Mouse (Mus musculus): Measurements from ENCODE around the gene Zfp383.
"Not testable (repeated sequence)": the region's sequence is repeated elsewhere in the genome, so short reads cannot be mapped to it uniquely, and the experiment has no call there.

Gene Zfp383

GRCm38 (mm10) chr7:29941027-29941426, 33.0 kb downstream of the Zfp383 start:
- no peak for DNase-seq

- DNase-seq: no peak
These were observed 34.7 kb downstream of the Zfp383 start for GRCm38 (mm10) chr7:29942740-29943139.

DNA sequence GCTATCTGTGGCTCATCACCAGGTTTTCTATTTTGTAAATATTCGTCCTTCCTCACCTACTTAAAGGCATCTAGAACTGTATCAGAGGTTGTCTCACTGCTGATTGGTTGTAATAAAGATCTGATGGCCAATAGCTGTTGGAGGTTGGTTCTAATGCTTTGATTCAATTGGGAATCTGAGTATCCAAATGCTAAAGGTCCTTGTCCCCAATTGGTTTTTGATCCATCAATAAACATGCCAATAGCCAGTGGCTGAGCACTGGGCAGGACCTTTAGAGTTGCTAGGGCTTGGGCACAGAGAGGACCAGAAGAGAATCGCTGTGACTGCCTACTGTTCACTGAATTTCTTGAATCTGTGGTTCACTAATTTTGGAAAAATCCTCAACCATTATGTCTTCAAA, 35.7 kb downstream of the Zfp383 start:
- DNase-seq: no peak

GRCm38 (mm10) chr7:29944201-29944600, 36.2 kb downstream of the Zfp383 start:
- no peak for DNase-seq

DNA sequence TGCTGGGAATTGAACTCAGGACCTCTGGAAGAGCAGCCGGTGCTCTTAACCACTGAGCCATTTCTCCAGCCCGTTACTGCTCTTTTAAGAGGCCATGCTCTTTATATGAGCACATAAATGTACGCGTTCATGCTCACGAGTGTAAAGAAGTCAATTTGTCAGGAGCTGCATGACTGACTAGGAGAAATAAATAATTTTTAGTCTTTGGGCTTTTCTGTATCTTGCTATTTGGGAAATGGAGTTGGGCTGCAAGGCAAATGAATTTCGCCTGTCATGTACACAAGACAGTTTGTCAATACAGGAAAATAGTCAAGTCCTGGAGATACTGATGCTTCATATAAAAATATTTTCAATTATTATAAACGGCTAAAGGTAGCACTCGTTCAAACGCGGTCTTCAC, 45.1 kb downstream of the Zfp383 start:
- DNase-seq: no peak

GRCm38 (mm10) chr7:29953513-29954401, 45.7 kb downstream of the Zfp383 start, which contains the start of gene Zfp74:
Gene Zfp74, minus strand, starts transcription at chr7:29954089.
- DNase-seq: peak; percentile 74 to 78

DNA sequence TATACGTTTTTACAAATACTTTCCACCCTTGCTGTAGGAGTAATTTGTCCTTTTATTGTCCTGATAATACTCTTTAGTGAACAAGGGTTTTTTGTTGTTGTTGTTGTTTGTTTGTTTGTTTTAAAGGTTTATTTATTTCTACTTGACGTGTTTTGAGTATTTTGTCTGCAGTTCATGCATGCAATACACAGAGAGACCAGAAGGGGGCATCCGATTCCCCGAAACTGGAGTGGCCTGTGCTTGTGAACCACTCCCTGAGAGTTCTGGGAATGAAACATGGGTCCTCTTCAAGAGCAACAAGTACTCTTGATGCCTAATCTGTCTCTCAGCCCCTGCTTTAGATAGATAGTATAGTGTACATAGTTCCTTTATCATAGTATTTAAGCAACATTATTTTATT, 46.7 kb downstream of the Zfp383 start:
- DNase-seq: peak; percentile 20 to 23

- no peak for DNase-seq
These were observed 48.2 kb downstream of the Zfp383 start for GRCm38 (mm10) chr7:29956257-29956656.

DNA sequence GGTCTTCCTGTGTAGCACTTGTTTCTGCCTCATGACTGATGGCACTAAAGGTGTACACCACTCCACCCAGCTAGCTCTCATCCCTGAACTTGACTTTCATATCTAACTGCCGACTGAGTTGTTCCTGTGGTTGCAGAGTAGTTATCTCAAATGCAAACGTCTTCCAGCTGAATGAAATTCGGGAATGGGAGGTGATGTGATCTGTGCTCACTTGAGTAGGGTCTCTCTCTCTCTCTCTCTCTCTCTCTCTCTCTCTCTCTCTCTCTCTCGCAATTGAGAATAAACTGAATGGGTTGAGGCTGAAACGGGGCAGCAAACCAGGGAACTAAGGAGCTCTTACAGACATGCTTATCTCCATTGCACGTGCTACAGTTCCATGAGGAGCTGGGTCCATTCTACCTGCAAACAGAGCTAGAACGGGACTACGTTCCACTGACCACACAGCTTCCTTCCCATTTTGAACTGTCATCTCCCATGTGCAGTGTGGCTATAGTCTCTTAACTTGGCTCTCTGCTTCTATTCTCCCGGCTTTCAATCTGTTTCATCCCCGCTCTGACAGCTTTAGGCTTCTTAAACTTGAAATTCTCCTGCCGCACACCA, 50.2 kb downstream of the Zfp383 start:
- DNase-seq: no peak

DNA sequence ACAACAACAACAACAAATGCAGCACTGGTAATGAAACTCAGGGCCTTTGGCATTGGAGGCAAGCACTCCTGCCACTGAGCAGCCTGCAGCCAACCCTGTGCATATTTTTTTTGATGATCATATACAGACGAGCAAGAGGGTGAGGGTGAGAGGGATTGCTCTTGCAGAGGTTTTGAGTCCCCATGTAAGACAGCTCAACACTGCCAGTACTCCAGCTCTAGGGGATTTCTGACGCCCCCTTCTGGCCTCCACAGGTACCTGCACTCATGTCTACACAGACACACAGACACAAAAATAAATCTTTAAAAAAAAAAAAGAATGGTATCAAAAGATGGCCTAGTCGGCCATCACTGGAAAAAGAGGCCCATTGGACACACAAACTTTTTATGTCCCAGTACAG, 51.0 kb downstream of the Zfp383 start:
- no peak for DNase-seq

DNA sequence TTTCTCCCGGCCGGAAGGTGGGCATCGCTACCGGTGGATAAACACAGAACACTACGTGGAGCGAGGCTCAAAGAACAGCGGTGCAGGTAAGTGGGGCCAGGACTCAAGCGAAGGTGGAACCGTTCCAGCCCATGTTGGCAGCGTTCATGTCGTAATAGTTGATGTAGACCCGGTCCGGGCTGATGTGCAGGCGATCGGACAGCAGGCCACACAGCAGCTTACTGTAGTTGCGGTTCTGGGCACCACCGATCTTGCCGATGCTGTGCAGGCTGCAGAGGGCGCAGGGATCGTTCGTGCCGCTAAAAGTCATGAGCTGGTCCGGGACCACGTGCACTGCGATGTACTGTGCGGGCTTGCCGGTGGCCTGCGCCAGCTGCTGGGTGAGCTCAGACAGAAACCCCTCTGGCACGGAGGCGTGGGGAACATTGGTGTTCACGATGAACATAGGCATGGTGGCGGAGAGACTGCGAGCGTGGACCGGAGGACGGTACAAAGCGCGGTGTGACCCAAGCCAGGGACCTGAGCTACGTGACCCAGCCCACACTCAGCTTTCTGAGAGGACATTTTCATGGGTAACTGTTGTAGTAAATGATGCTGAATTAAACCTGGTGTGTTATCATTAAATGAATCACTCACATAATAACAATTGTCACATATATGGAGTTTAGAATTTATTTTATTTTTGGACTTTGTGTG, 57.2 kb downstream of the Zfp383 start:
- DNase-seq: not testable (repeated sequence)
